Mouse (Mus musculus): ENCODE results near the gene Baat. TPM values are rescaled to one million over a fixed set of nuclear protein-coding genes. Genes with fewer than 3 reads are reported as not detected.
"Not testable (repeated sequence)": the region's sequence is repeated elsewhere in the genome, so short reads cannot be mapped to it uniquely, and the experiment has no call there.

Gene Baat
- total RNA-seq, 2 experiments from 2014 or later, result 0.18 TPM; not detected in 1

DNA sequence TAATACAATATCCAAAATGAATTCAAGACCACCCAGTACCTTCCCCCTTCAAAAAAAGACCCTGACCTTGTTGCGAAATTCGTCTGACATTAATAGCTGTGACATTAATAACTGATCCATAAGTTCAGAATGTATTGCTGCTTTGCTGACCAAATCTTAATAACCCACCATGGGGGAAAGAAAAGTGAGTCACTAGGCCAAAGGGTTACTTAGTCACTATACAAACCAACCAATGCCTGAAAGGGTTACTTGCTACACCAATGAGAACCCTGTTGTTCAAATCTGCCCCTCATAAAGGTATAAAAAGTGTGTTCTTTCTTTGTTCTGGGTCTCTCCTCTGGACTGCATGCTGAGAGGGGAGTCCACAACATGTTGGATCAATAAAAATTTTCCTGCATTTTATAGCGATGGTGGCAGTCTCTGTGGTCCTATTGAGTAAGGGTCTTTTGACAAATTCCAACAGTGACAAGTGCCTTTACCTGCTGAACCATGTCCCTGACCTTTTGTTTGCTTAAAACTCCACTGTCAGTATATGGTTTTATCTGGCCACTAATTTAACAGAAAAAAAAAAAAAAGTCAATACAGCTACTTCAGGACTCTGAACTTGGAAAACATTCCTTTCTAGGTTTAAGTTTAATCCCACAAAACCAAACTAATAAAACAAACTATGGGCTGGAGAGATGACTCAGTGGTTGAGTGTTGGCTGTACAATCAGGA is 20.3 kb downstream of the Baat start:
- DNase-seq; intact Hi-C loops (cut with DNase I; ENCODE audit: low total_unique reads): not testable (repeated sequence)

- intact Hi-C loops (cut with DNase I; ENCODE audit: low total_unique reads), result no loop called here
- DNase-seq, result no peak
Observed at GRCm38 (mm10) chr4:49485442-49485841, 20.9 kb downstream of the Baat start.

GRCm38 (mm10) chr4:49480896-49481295 is 25.5 kb downstream of the Baat start:
- no peak for DNase-seq
- intact Hi-C loops (cut with DNase I; ENCODE audit: low total_unique reads), result no loop called here

DNA sequence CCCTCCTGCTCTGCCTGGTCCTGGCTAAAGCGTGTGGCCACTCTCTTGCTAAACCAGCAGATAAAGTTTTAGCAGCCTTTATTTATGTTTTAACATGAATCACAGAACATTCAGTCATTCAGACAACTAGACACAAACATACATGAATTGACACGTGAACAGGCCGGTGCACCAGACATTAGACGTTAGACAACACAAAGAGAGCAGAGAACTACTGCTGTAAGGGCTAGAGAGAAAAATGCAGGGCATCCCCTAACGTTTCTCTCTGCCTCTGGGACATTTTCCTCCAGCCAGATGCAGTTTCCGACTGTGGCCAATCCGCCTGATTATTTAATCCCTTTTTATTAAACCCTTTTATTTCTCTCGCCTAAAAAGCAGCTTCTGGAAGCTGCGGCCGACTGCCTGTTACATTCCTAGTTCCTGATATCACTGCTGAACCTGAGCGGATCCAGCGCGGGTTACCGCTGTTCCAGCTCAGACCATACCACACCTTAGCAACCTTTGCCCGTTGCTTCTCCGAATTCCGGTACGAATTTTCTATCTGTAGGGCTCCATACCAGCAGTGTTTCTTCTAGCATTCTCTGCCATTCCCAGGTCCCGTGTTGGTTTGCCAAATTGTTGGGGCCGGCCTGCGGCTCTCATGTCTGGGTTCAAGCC is 26.1 kb downstream of the Baat start:
- no peak for DNase-seq
- intact Hi-C loops (cut with DNase I; ENCODE audit: low total_unique reads), result no loop called here

GRCm38 (mm10) chr4:49479035-49479434 is 27.3 kb downstream of the Baat start:
- DNase-seq; intact Hi-C loops (cut with DNase I; ENCODE audit: low total_unique reads): not testable (repeated sequence)

DNA sequence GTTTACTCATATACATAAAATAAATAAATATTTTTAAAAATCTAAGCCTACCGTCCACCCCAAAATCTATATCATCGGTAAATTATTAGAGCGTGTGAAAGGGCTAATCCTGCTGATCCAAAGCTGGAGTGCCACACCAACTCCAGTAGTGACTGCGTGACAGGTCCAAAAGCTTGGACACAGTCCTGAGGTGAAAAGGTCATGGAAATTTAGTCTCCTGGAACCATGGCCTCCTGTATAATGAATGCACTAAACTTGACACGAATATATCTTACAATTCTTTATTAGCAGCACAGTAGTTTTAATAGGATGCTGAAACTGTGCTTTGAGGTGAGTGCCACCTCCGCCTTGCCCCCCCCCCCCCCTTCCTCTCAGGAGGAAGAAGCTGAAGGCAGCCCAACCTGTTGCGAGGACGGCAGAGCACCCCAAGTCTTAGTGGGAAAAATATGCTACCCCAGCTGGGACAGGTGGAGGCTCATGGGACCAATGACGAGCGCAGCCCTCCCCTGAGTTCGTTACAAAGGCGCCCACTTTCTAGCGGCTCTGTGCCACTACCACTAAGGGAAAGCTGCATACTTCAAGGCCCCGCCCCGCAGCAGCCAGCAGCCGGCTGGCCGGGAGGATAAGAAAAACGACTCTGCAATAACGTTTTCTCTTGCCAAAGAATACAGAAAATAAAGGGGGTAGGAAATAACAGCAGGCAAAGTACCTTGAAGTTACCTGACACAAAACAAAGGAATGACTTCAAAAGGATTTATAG is 28.1 kb downstream of the Baat start:
- DNase-seq, result no peak
- intact Hi-C loops (cut with DNase I; ENCODE audit: low total_unique reads), result no loop called here

GRCm38 (mm10) chr4:49474583-49474982 is 31.8 kb downstream of the Baat start:
- intact Hi-C loops (cut with DNase I; ENCODE audit: low total_unique reads), result no loop called here
- no peak for DNase-seq

- DNase-seq, result no peak
Observed at GRCm38 (mm10) chr4:49473435-49474100, 32.8 kb downstream of the Baat start, which contains the start of gene Acnat1. Acnat1 (minus strand) TSS chr4:49473912.

GRCm38 (mm10) chr4:49469435-49470151 is 36.8 kb downstream of the Baat start:
- DNase-seq, result no peak
- intact Hi-C loops (cut with DNase I; ENCODE audit: low total_unique reads), result no loop called here

More at GRCm38 (mm10) chr4:49473435-49474100, 32.8 kb downstream of the Baat start, which contains the start of gene Acnat1:
- intact Hi-C loops (cut with DNase I; ENCODE audit: low total_unique reads), result no loop called here

DNA sequence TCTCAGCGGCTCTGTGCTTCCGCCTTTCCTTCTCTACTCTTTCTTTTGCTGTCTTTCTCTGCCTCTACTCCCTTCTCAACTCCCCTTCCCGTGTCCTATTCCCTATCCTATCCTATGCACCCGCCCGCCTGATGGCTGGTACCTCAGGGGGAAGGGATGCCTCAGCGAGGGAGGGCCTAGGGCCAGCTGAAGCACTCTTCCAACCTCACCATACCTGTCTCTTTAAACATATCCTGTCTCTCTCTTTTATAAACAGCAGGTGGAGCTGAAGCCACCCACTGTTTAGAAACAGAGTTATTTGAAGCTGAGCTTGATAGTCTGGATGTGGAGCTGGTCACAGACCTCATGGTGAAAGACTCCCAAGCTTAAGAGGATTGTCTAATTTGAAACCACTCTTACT is 39.0 kb downstream of the Baat start:
- DNase-seq, result no peak
- intact Hi-C loops (cut with DNase I; ENCODE audit: low total_unique reads), result no loop called here

- no peak for DNase-seq
- intact Hi-C loops (cut with DNase I; ENCODE audit: low total_unique reads), result no loop called here
Observed at GRCm38 (mm10) chr4:49456171-49456570, 50.2 kb downstream of the Baat start.

- intact Hi-C loops (cut with DNase I; ENCODE audit: low total_unique reads), result no loop called here
- no peak for DNase-seq
Observed at GRCm38 (mm10) chr4:49451848-49452551, 54.4 kb downstream of the Baat start.

DNA sequence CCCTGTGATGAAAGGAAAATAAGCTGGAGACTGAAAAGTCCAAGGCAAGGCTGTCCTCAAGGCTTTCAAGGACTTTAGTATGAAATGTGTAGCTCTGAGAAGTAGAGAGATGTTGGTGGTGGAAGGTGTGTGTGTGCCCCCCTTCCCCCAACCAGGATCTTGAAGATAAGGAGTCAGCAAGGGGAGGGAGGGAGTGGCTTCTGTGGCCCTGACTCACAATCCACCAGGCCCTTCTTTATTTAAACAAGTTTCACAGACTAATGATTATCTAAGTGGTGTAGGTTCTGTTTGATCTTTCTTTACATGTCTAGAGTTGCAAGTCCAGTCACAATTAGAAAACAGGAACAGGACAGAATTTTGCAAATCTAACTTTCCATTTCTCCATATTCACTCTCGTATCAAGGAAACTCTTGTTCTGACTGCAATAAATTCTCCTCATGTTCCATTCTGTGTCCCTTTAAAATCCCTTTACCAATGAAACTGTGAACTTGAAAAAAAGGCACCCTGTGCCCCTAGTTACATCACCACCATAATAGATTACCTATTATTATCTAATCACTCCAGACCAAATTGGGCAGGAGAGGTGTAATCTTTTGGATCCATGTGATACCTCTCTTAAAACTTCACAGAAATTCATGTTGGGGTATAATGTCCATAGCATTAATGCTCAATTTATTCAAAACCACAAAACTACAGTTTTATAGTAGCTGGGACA is 55.1 kb downstream of the Baat start:
- intact Hi-C loops (cut with DNase I; ENCODE audit: low total_unique reads); DNase-seq: not testable (repeated sequence)

Other genes with a start within 250 kb of the Baat start
- gene Acnat2, start 98.4 kb downstream of the Baat start, total RNA-seq (2021), result not detected
- gene Acnat1, start 32.6 kb downstream of the Baat start, total RNA-seq (2021), result not detected
- gene Mrpl50, start 14.5 kb upstream of the Baat start, total RNA-seq (2021), result 10 to 100 TPM; 29.9 to 32.0 TPM
- gene Zfp189, start 14.6 kb upstream of the Baat start, total RNA-seq (2021), result 1 to 10 TPM; 3.0 to 3.8 TPM
- gene Aldob, start 43.0 kb upstream of the Baat start, total RNA-seq (2021), result not detected
- gene Tmem246, start 91.3 kb upstream of the Baat start, total RNA-seq (2021), result 10 to 100 TPM; 34.9 to 35.5 TPM
- gene Rnf20, start 125.4 kb upstream of the Baat start, total RNA-seq (2021), result 10 to 100 TPM; 27.7 to 28.6 TPM
- not detected for gene Ppp3r2, start 175.5 kb upstream of the Baat start, total RNA-seq (2021)

All from gastrocnemius, postnatal 14 days (tissue).